Mouse (Mus musculus) ES-Bruce4 (cell line): ENCODE results near the gene Cant1. TPM values are rescaled to one million over a fixed set of nuclear protein-coding genes. Genes with fewer than 3 reads are reported as not detected.
A peak's percentile ranks its signal among the peaks of the same experiment; 100 is the strongest.

Experiments used
- H3K27ac ChIP-seq: 2 replicates; pipeline ENCODE4 v1.5.1; 2012; ENCODE audit warnings: low read length, inconsistent platforms; ENCODE audit not compliant: insufficient read depth
- H3K27me3 ChIP-seq: 2 replicates; pipeline ENCODE4 v1.6.1; 2012; ENCODE audit warnings: mild to moderate bottlenecking, low read length, inconsistent platforms; ENCODE audit not compliant: control insufficient read depth, poor library complexity, insufficient read depth, severe bottlenecking
- H3K36me3 ChIP-seq: 2 replicates; pipeline ENCODE4 v1.6.1; 2012; ENCODE audit warnings: inconsistent platforms, mild to moderate bottlenecking, low read length, moderate library complexity; ENCODE audit not compliant: control insufficient read depth, poor library complexity, insufficient read depth, severe bottlenecking
- H3K4me1 ChIP-seq: one replicate; pipeline ENCODE4 v1.8.1; 2011; ENCODE audit warnings: low read length; ENCODE audit not compliant: control insufficient read depth, insufficient read depth
- H3K4me3 ChIP-seq: 2 replicates; pipeline ENCODE4 v1.5.1; 2011; ENCODE audit warnings: low read depth, mild to moderate bottlenecking, low read length
- H3K9ac ChIP-seq: 2 replicates; pipeline ENCODE4 v1.6.1; 2012; ENCODE audit warnings: low read depth, mild to moderate bottlenecking, inconsistent platforms; ENCODE audit not compliant: poor library complexity, severe bottlenecking
- H3K9me3 ChIP-seq: replicated peaks from 2 replicates; pipeline ENCODE4 v1.6.1; 2012; ENCODE audit warnings: mild to moderate bottlenecking, low read length, inconsistent platforms; ENCODE audit not compliant: control insufficient read depth, poor library complexity, insufficient read depth, severe bottlenecking
- CTCF ChIP-seq: IDR thresholded peaks from one replicate; pipeline ENCODE4 v1.8.1; 2011; ENCODE audit warnings: low read depth, low read length
- EP300 ChIP-seq: IDR thresholded peaks from 2 replicates; pipeline ENCODE4 v1.6.1; 2011; ENCODE audit warnings: low read depth, low read length; ENCODE audit not compliant: insufficient read depth
- POLR2A ChIP-seq: IDR thresholded peaks from one replicate; pipeline ENCODE4 v1.8.1; 2011; ENCODE audit warnings: low read length; ENCODE audit not compliant: insufficient read depth
- polyA plus RNA-seq: library from polyadenylated mRNA; stranded (reverse); fragments of >200 nt; gene quantifications from 2 replicates; pipeline ENCODE4 v1.2.4, GENCODE M21; 2011; ENCODE audit warnings: low read depth; ENCODE audit not compliant: missing spikeins, insufficient read depth, insufficient read length

Gene Cant1
- polyA plus RNA-seq, 1 experiment: 15.4 TPM

- Histone ChIP-seq H3K27ac (no peak overlapping the region), H3K9ac (no peak overlapping the region), H3K27me3 (no peaks in the 10 kb centered on the region), H3K4me3 (no peak overlapping the region), H3K9me3 (no peaks in the 10 kb centered on the region), H3K36me3 (no peaks in the 10 kb centered on the region), H3K4me1 (no peaks in the 10 kb centered on the region)
- no peak for TF ChIP-seq POLR2A
- TF ChIP-seq CTCF: peak; percentile 97
These were observed 27.0 kb upstream of the Cant1 start for GRCm38 (mm10) chr11:118445843-118446242.

DNA sequence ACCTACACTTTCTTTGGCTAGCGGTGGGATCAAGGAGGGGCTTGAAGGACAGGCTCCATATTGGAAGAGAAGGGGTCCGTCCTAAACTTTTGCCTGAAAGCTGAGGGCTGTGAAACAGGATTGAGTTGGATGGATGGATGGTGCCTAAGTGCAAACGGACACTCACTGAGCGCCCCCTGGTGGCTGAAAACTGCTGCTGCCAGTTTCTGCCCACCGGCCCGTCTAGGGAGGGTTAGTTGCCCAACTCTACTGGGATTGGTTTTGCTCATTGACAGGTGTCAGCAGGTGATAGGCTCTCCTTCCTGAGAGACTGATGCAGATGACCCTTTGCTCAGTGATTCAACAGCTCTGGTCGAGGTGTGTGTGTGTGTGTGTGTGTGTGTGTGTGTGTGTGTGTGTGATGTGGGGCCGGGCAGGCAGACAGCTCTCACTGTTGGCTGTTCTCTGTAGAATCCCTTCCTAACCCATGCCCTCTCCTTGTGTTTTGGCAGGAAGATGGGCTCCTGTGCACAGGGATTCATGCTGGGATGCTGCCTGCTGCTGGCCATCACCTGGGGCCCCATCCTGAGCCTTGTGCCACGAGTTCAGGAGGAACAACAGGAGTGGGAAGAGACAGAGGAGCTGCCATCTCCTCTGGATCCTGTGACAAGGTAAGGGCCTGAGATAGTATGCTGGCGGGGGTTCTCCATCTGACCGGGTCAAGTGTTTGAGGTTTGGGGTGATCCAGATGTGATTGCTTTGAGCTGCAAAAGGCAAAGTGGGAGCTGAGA lies 24.5 kb upstream of the Cant1 start:
- Histone ChIP-seq H3K4me3 (no peak overlapping the region), H3K36me3 (no peaks in the 10 kb centered on the region), H3K4me1 (no peaks in the 10 kb centered on the region), H3K27me3 (no peaks in the 10 kb centered on the region), H3K9me3 (no peaks in the 10 kb centered on the region), H3K9ac (no peak overlapping the region), H3K27ac (no peak overlapping the region)
- TF ChIP-seq CTCF (peak; percentile 95), POLR2A (no peak), EP300 (no peak)

DNA sequence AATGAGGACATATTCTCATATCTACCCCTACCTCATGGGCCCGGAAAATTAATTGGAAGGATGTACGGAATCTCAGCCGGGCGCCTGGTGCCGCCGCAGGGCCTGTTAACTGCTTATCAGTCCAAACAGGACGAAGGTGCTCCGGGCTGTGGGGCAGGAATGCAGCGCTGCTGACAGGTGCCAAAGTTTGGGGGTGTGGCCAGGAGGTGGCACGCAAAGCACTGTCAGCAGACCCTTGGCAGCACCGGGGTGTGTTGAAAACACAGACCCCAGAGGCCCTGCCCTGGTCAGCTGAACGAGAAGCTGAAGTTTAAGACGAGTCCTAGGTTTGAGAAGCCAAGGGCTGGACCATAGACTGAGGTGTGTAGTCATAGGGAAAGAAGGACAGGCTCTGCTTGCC lies 23.8 kb upstream of the Cant1 start:
- no peak overlapping the region for H3K9ac ChIP-seq
- no peak for TF ChIP-seq CTCF
- no peak for TF ChIP-seq EP300
- no peak for TF ChIP-seq POLR2A
- no peaks in the 10 kb centered on the region for H3K27me3 ChIP-seq
- no peaks in the 10 kb centered on the region for H3K36me3 ChIP-seq
- no peak overlapping the region for H3K27ac ChIP-seq
- H3K4me3 ChIP-seq: no peak overlapping the region
- no peaks in the 10 kb centered on the region for H3K9me3 ChIP-seq
- H3K4me1 ChIP-seq: no peaks in the 10 kb centered on the region

DNA sequence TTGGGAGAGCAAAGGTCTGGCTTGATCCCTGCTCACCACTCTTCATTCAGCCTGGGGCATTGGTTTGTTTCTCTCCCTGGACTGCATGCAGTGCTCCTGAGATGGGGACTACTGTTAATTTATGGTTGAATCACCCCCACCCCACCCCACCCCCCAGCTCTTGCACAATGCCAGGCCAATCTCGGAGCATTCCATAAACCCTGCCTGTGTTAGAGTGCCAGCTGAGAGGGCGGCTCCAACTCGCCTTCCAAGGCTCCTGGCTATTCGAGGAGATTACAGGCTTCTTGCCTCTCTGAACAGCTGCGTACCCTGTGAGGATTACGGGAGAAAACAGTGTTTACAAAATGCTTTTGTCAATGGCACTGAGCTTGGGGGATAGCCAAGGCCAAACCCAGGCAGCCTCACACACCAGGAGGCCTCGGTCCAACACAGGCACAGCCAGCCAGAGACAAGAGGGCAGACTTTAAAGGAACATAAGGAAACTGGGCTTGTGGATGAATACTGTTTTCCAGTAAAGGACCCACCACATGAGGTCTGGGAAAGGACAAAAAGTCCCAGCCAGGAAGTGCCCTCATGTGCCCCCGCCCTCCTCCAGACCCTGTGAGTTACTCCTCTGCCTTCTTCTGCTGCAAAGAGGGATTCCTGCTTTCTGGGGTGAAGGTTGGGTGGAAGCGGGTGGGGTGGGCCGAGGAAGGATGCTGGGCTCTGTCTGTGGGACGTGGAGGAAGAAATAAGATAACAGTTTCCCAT lies 20.0 kb upstream of the Cant1 start:
- H3K4me3 ChIP-seq: no peak overlapping the region
- TF ChIP-seq CTCF (no peak), POLR2A (no peak), EP300 (no peak)
- H3K9ac ChIP-seq: no peak overlapping the region
- no peaks in the 10 kb centered on the region for H3K27me3 ChIP-seq
- H3K9me3 ChIP-seq: no peaks in the 10 kb centered on the region
- H3K36me3 ChIP-seq: no peaks in the 10 kb centered on the region
- H3K4me1 ChIP-seq: no peaks in the 10 kb centered on the region
- H3K27ac ChIP-seq: no peak overlapping the region

GRCm38 (mm10) chr11:118436471-118436935 lies 17.6 kb upstream of the Cant1 start:
- TF ChIP-seq CTCF: peak; percentile 19
- TF ChIP-seq POLR2A: no peak
- no peak for TF ChIP-seq EP300
- Histone ChIP-seq H3K4me1 (no peaks in the 10 kb centered on the region), H3K36me3 (no peaks in the 10 kb centered on the region), H3K4me3 (no peak overlapping the region), H3K9me3 (no peaks in the 10 kb centered on the region), H3K9ac (no peak overlapping the region), H3K27ac (no peak overlapping the region), H3K27me3 (no peaks in the 10 kb centered on the region)

DNA sequence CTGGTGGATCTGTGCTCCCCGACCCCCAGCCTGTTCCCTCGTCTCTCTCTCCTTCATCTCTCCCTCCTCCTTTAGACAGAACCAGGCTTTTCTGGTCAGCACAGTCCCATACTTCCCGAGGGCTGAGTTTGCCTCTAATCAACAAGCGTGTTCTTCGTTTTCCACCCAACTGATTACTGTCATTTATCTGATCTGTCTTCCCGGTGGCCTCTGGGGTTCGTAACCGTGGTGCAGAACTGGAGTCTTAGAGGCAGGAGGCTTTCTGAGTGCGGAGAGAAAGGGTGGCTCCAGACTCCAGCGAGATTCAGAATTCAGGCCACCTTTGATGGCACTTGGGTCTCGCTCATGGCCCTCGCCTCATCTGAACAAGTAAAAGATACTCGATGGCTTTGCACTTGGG lies 15.2 kb upstream of the Cant1 start:
- Histone ChIP-seq H3K27ac (no peak overlapping the region), H3K9ac (peak overlapping the region; percentile 59), H3K36me3 (no peaks in the 10 kb centered on the region), H3K4me3 (peak overlapping the region; percentile 60), H3K9me3 (no peaks in the 10 kb centered on the region), H3K4me1 (peaks cover 3% of the 10 kb centered on the region), H3K27me3 (no peaks in the 10 kb centered on the region)
- TF ChIP-seq EP300 (no peak), CTCF (no peak), POLR2A (no peak)
